Mouse (Mus musculus): ENCODE results near the gene Zbtb39. TPM values are rescaled to one million over a fixed set of nuclear protein-coding genes. Genes with fewer than 3 reads are reported as not detected.
A peak's percentile ranks its signal among the peaks of the same experiment; 100 is the strongest.
"Not testable (repeated sequence)": the region's sequence is repeated elsewhere in the genome, so short reads cannot be mapped to it uniquely, and the experiment has no call there.

Zbtb39 gene
- polyA plus RNA-seq, 1 experiment from 2014 or later: 3.1 TPM

- no peak for ATAC-seq (ENCODE audit: insufficient number of reproducible peaks, low FRiP score, low TSS enrichment, low read depth)
- no peak overlapping the region for H3K27ac ChIP-seq (replicated peaks)
- H3K9ac ChIP-seq: no peak overlapping the region
- peak overlapping the region; percentile 35 for H3K4me2 ChIP-seq (replicated peaks)
- 41% methylated on average over 18 of the region's 18 CpGs for WGBS
- H3K36me3 ChIP-seq: no peaks in the 10 kb centered on the region
- no peaks in the 10 kb centered on the region for H3K9me3 ChIP-seq (replicated peaks)
- H3K4me3 ChIP-seq (replicated peaks): peak overlapping the region; percentile 11; the same call in 1 of the 2 replicates
- no peaks in the 10 kb centered on the region for H3K4me1 ChIP-seq
- H3K27me3 ChIP-seq: no peaks in the 10 kb centered on the region
These were observed 16.6 kb downstream of the Zbtb39 start for GRCm38 (mm10) chr10:127755770-127756468.

- no peak for ATAC-seq (ENCODE audit: insufficient number of reproducible peaks, low FRiP score, low TSS enrichment, low read depth)
- Histone ChIP-seq H3K9me3 (replicated peaks) (no peaks in the 10 kb centered on the region), H3K36me3 (no peaks in the 10 kb centered on the region), H3K4me1 (no peaks in the 10 kb centered on the region), H3K27me3 (no peaks in the 10 kb centered on the region), H3K4me2 (replicated peaks) (no peak within 1 kb of the TSS), H3K4me3 (replicated peaks) (no peak within 1 kb of the TSS), H3K9ac (no peak within 1 kb of the TSS), H3K27ac (replicated peaks) (no peak within 1 kb of the TSS)
- 65% methylated on average over 9 of the region's 9 CpGs for WGBS
These were observed 20.1 kb downstream of the Zbtb39 start, which contains the start of the genes Rdh1 and Rdh16f1 for GRCm38 (mm10) chr10:127759181-127760110. Rdh1 (plus strand) TSS chr10:127759721. Rdh16f1 (plus strand) TSS chr10:127759787.

DNA sequence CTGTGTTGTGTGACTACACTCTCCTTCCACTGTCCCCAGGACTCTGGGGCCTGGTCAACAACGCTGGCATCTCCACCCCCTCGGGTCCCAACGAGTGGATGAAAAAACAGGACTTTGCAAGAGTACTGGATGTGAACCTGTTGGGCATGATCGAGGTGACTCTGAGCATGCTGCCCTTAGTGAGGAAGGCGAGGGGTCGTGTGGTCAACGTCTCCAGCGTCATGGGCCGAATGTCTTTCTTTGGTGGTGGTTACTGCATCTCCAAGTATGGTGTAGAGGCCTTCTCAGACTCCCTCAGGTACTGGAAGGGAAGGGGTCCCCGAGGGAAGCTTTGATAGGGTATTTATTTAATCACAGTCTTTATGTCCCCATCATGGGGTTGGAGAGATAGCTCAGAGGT lies 23.6 kb downstream of the Zbtb39 start:
- not testable (repeated sequence) for ATAC-seq (ENCODE audit: insufficient number of reproducible peaks, low FRiP score, low TSS enrichment, low read depth); H3K4me3 ChIP-seq (replicated peaks)

DNA sequence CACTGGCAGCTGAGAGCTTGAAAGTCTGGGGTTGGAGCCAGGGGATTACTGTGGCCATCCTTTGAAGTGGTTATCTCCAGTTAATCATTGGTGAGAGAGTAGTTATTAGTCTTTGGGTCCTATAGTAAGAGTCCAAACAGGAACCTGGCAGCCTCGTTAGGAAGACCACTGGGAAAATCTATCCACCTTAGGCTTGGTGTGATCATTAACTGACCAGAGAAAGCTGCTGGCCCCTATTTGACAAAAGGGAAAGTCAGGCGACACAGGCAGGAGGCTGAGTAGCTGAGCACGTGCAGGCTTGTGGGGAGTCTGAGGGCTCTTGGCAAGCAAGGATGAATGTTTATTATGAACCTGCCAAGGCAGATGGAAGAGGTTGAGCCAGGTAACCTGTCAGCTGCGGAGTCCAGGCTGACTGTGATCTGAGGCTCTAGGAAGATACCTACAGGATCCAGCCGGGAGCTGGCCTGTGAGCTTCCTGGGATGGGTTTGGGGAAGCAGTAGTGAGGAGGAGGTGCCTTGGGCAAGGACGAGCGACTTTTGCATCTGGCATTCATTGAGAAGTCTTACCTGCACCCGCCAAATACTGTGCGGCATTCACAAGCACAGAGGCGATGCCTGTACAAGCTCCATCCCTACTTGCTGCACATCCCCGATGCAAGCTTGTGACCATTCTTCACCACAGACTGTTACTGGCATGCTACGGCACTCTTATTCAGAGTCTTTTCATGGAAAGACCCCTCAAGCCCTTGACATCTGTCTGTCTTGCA lies 24.8 kb downstream of the Zbtb39 start:
- no peaks in the 10 kb centered on the region for H3K27me3 ChIP-seq
- H3K4me3 ChIP-seq (replicated peaks): no peak overlapping the region
- 46% methylated on average over 12 of the region's 12 CpGs for WGBS
- no peak overlapping the region for H3K9ac ChIP-seq
- no peaks in the 10 kb centered on the region for H3K9me3 ChIP-seq (replicated peaks)
- H3K4me2 ChIP-seq (replicated peaks): no peak overlapping the region
- H3K4me1 ChIP-seq: no peaks in the 10 kb centered on the region
- H3K27ac ChIP-seq (replicated peaks): no peak overlapping the region
- H3K36me3 ChIP-seq: no peaks in the 10 kb centered on the region
- no peak for ATAC-seq (ENCODE audit: insufficient number of reproducible peaks, low FRiP score, low TSS enrichment, low read depth)

More for the DNA sequence above, 23.6 kb downstream of the Zbtb39 start:
- not testable (repeated sequence) for H3K9ac ChIP-seq; H3K27ac ChIP-seq (replicated peaks); H3K36me3 ChIP-seq; H3K27me3 ChIP-seq; H3K4me2 ChIP-seq (replicated peaks); H3K4me1 ChIP-seq; H3K9me3 ChIP-seq (replicated peaks)
- WGBS: 81% methylated on average over 10 of the region's 10 CpGs

DNA sequence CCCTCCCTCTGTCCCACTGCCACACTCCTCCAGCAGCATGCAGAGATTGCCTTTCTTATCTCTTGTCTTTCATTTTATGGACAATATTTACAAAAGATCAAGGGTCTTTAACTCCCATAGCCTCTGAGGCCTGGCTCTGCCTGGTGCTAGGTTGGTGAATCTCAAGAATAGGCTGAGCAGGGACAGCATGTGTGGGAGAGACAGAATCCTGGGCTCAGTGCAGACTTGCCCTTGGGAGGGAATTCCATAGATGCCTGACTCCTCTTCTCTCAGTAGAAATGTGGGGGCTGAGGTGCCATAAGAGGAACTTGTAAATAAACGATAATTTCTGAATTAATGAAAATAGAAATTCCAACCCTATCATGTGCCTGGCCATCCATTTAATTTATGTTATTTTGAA lies 27.2 kb downstream of the Zbtb39 start:
- Histone ChIP-seq H3K4me1 (no peaks in the 10 kb centered on the region), H3K4me3 (replicated peaks) (no peak overlapping the region), H3K9ac (no peak overlapping the region), H3K27ac (replicated peaks) (no peak overlapping the region), H3K9me3 (replicated peaks) (no peaks in the 10 kb centered on the region), H3K27me3 (no peaks in the 10 kb centered on the region), H3K4me2 (replicated peaks) (no peak overlapping the region), H3K36me3 (no peaks in the 10 kb centered on the region)
- WGBS: 68% methylated on average over 1 of the region's 1 CpGs
- no peak for ATAC-seq (ENCODE audit: insufficient number of reproducible peaks, low FRiP score, low TSS enrichment, low read depth)

DNA sequence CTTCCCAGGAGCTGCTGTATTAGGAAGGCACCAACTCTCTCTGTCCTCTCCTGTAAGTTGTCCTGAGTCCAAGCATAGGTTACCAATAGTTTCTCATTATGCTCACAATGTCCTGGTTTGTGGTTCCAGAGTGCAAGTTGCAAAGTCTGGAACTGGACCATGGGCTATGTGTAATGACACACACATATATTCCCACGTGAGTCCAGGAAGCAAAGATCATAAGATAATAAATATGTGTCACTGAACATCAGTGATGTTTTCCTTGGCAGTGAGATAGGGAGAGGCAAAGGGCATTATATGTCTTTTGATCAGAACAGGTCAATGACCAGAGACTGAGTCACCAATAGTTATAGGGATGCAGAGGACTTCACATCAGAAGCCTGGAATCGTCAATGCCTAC lies 36.7 kb downstream of the Zbtb39 start, which contains the start of gene Rdh9:
Gene Rdh9 (plus strand): TSS at position 376 of the 400 bp plus-strand sequence.
- Histone ChIP-seq H3K9me3 (replicated peaks) (no peaks in the 10 kb centered on the region), H3K4me3 (replicated peaks) (no peak within 1 kb of the TSS), H3K36me3 (no peaks in the 10 kb centered on the region), H3K27ac (replicated peaks) (no peak within 1 kb of the TSS), H3K27me3 (no peaks in the 10 kb centered on the region), H3K4me2 (replicated peaks) (no peak within 1 kb of the TSS), H3K4me1 (no peaks in the 10 kb centered on the region), H3K9ac (no peak within 1 kb of the TSS)
- no peak for ATAC-seq (ENCODE audit: insufficient number of reproducible peaks, low FRiP score, low TSS enrichment, low read depth)
- 86% methylated on average over 2 of the region's 2 CpGs for WGBS

- not testable (repeated sequence) for H3K4me2 ChIP-seq (replicated peaks); H3K9me3 ChIP-seq (replicated peaks); H3K27ac ChIP-seq (replicated peaks); H3K4me1 ChIP-seq; H3K27me3 ChIP-seq; H3K4me3 ChIP-seq (replicated peaks); H3K9ac ChIP-seq; H3K36me3 ChIP-seq; ATAC-seq (ENCODE audit: insufficient number of reproducible peaks, low FRiP score, low TSS enrichment, low read depth)
- WGBS: 94% methylated on average over 17 of the region's 17 CpGs
These were observed 43.0 kb downstream of the Zbtb39 start for GRCm38 (mm10) chr10:127782321-127782720.

DNA sequence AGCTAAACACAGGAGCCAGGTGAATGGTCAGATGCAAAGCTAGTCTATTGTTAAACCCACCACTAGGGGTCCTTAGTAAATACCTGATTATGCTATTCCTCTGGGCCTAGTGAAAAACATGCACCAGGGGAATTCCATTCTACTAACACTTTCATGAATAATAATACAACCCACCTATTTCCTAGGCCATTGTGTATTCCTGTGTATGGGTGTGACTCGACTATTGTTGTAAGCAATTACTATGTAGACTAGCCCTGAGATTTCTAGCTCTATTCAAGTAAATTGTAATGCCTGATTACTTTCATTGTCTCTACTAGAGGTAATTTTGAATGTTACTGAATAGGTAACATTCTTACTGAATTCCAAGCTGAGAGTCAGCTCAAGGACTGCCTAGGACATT lies 46.1 kb downstream of the Zbtb39 start:
- not testable (repeated sequence) for H3K4me3 ChIP-seq (replicated peaks); ATAC-seq (ENCODE audit: insufficient number of reproducible peaks, low FRiP score, low TSS enrichment, low read depth); H3K4me2 ChIP-seq (replicated peaks); H3K9ac ChIP-seq; H3K27me3 ChIP-seq; H3K27ac ChIP-seq (replicated peaks); H3K36me3 ChIP-seq; H3K4me1 ChIP-seq; H3K9me3 ChIP-seq (replicated peaks)
- 84% methylated on average over 1 of the region's 1 CpGs for WGBS

Other genes starting within 250 kb of the Zbtb39 start
- 22.7 and 26.0 TPM in 2 replicates for gene Stac3, start 237.9 kb upstream of the Zbtb39 start, polyA plus RNA-seq (2015; fragmentation: Nextera tagmentation; extraction: Ambion mirVana)
- 272 and 311 TPM in 2 replicates for gene Ndufa4l2, start 224.6 kb upstream of the Zbtb39 start, polyA plus RNA-seq (2015; fragmentation: Nextera tagmentation; extraction: Ambion mirVana)
- 106 and 116 TPM in 2 replicates for gene Shmt2, start 217.1 kb upstream of the Zbtb39 start, polyA plus RNA-seq (2015; fragmentation: Nextera tagmentation; extraction: Ambion mirVana)
- gene Nxph4, start 205.0 kb upstream of the Zbtb39 start, polyA plus RNA-seq (2015; fragmentation: Nextera tagmentation; extraction: Ambion mirVana): 8.0 and 9.2 TPM in 2 replicates
- gene Lrp1, start 118.4 kb upstream of the Zbtb39 start, polyA plus RNA-seq (2015; fragmentation: Nextera tagmentation; extraction: Ambion mirVana): 161 and 163 TPM in 2 replicates
- 35.3 and 36.2 TPM in 2 replicates for gene Stat6, start 96.6 kb upstream of the Zbtb39 start, polyA plus RNA-seq (2015; fragmentation: Nextera tagmentation; extraction: Ambion mirVana)
- gene Nemp1, start 72.6 kb upstream of the Zbtb39 start, polyA plus RNA-seq (2015; fragmentation: Nextera tagmentation; extraction: Ambion mirVana): 10.1 and 11.3 TPM in 2 replicates
- 30.8 and 33.2 TPM in 2 replicates for gene Nab2, start 71.0 kb upstream of the Zbtb39 start, polyA plus RNA-seq (2015; fragmentation: Nextera tagmentation; extraction: Ambion mirVana)
- gene Myo1a, start 34.4 kb upstream of the Zbtb39 start, polyA plus RNA-seq (2015; fragmentation: Nextera tagmentation; extraction: Ambion mirVana): 0.49 and 0.57 TPM in 2 replicates
- 0.25 TPM in 1 of 2 replicates, not detected in the other for gene Tac2, start 15.1 kb upstream of the Zbtb39 start, polyA plus RNA-seq (2015; fragmentation: Nextera tagmentation; extraction: Ambion mirVana)
- gene Gpr182, start 12.2 kb downstream of the Zbtb39 start, polyA plus RNA-seq (2015; fragmentation: Nextera tagmentation; extraction: Ambion mirVana): 1.5 and 2.0 TPM in 2 replicates
- 0.36 and 0.38 TPM in 2 replicates for gene Rdh1, start 20.2 kb downstream of the Zbtb39 start, polyA plus RNA-seq (2015; fragmentation: Nextera tagmentation; extraction: Ambion mirVana)
- gene Rdh16f1, start 20.2 kb downstream of the Zbtb39 start, polyA plus RNA-seq (2015; fragmentation: Nextera tagmentation; extraction: Ambion mirVana): 1.9 and 2.1 TPM in 2 replicates
- gene Rdh9, start 36.8 kb downstream of the Zbtb39 start, polyA plus RNA-seq (2015; fragmentation: Nextera tagmentation; extraction: Ambion mirVana): not detected in 2 replicates
- 0.11 TPM in 1 of 2 replicates, not detected in the other for gene Rdh16, start 61.6 kb downstream of the Zbtb39 start, polyA plus RNA-seq (2015; fragmentation: Nextera tagmentation; extraction: Ambion mirVana)
- not detected in 2 replicates for gene Rdh19, start 110.4 kb downstream of the Zbtb39 start, polyA plus RNA-seq (2015; fragmentation: Nextera tagmentation; extraction: Ambion mirVana)
- not detected in 2 replicates for gene Rdh16f2, start 126.9 kb downstream of the Zbtb39 start, polyA plus RNA-seq (2015; fragmentation: Nextera tagmentation; extraction: Ambion mirVana)
- not detected in 2 replicates for gene Rdh7, start 149.3 kb downstream of the Zbtb39 start, polyA plus RNA-seq (2015; fragmentation: Nextera tagmentation; extraction: Ambion mirVana)
- gene Sdr9c7, start 159.0 kb downstream of the Zbtb39 start, polyA plus RNA-seq (2015; fragmentation: Nextera tagmentation; extraction: Ambion mirVana): 5.5 and 6.7 TPM in 2 replicates